Mouse (Mus musculus): Measurements from ENCODE around the gene Efna4. TPM values are rescaled to one million over a fixed set of nuclear protein-coding genes. Genes with fewer than 3 reads are reported as not detected.
A peak's percentile ranks its signal among the peaks of the same experiment; 100 is the strongest.

The Efna4 gene
- total RNA-seq, 2 experiments from 2014 or later, result 0.21 TPM; not detected in 1

DNA sequence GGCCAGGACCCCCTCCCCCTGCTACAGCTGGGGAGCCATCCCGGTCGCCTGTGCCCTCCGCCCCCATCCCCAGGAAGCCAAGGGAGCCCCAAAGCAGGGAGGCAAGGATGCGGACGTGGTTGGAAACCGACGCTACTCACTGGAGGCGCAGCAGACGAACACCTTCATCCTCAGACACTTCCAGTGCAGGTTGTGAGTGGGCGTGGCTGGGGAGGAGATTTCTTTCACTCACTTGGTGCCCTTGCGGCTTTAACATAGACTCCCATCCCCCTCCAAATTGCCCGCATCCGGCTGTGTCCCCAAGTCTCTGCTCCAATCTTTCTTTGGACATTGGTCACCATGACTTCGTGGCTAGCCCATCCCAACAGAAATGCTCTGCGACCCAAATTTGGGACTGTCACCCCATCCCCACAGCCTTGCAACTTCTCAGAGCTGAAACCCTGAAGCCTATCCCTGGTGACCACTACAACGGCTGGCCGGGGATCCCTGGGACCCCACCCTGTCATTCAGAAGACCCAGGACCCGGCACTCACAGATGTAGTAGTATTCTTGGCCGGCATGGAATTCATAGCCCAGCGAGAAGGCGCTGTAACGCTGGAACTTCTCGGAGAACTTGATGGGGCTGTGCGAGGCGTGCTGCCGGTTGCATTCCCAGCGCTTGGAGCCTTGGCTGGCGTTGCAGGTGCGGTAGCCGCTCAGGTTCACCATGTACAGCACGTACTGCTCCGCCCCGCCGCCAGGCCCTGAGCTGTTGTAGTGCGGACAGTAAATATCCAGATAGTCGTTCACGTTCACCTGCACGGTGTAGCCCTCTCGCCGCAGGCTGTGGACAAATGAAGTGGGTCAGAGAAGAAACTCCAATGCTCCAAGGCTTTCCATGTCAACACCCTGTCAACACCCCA lies 21.6 kb downstream of the Efna4 start:
- TF ChIP-seq CTCF (IDR thresholded peaks at IDR 0.05), result no peak; the same call in 1 of the 2 replicates
- intact Hi-C loops (cut with DNase I), result loop anchor here (1.0 to 5.0 kb wide), 4 partner anchors 23 to 541 kb away; no protein-coding TSS in a partner anchor
- Histone ChIP-seq H3K4me3 (0 out of 2 replicates have a peak overlapping the region, but pooled peaks have one; percentile 1), H3K27ac (peak overlapping the region; percentile 41)
- DNase-seq (ENCODE audit: extremely low spot score in 1 of 2, low spot score in 2 of 2), result no peak

DNA sequence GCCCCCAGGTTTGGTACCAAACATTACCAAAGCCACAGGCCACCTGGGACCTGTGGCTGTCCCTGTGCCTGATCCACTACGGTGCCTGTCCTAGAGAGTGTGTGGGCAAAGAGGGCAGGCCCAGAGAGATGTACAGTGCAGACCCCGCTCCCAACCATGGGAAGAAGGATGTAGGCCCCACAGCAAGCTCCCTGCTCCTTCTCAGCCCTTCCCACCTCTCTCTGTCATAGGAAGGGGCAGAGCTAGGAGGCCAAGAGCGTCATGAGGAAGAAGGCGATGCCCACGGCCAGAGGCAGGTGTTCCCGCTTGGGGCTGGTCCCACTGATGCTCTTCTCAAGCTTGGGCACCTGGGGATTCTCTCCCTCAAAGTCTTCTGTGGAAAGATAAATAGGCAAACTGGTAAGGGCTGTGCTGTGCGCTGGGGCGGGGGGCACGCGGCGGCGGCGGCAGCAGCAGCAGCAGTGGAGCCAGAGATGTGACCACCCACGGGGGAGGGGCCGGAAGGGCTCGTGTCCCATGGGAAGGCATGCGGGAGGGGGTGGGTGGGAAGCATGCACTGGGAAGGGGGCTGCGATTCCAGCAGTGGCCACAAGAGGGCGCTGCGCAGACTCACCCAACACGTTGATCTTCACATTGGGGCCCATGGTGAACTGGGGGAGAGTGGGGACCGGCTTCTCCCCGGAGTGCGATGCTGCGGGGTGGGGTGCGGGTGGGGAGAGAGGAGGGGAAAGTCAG lies 22.5 kb downstream of the Efna4 start:
- Histone ChIP-seq H3K27ac (peak overlapping the region; percentile 80), H3K4me3 (peak overlapping the region; percentile 33)
- intact Hi-C loops (cut with DNase I), result loop anchor here (5.0 kb wide), 2 partner anchors 172 to 542 kb away; no protein-coding TSS in a partner anchor
- peak; percentile 81 to 87 for DNase-seq (ENCODE audit: extremely low spot score in 1 of 2, low spot score in 2 of 2)
- TF ChIP-seq CTCF (IDR thresholded peaks at IDR 0.05), result peak; percentile 95

DNA sequence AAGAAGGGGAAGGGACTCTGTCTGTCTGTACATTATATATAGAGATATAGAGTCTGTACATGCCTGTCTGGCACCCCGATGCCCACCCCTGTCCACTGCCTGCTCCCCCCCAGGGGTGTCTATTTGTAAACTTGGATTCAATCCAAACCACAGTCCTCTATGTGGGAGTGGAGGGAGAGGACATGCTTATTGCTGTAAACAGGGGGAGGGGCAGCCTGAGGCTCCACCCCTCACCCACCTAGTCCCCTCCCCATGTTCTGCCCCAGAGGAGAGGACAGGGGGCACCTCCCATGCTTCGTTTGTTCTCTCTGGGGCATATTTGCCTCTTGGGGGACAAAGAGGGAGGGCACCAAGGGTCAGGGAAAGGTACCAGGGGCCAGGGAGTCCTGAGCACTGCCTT lies 23.0 kb downstream of the Efna4 start:
- no peak for TF ChIP-seq CTCF (IDR thresholded peaks at IDR 0.05)
- Histone ChIP-seq H3K27ac (peak overlapping the region; percentile 80), H3K4me3 (no peak overlapping the region; the same call in 1 of the 2 replicates)
- DNase-seq (ENCODE audit: extremely low spot score in 1 of 2, low spot score in 2 of 2), result no peak
- intact Hi-C loops (cut with DNase I), result loop anchor here (5.0 kb wide), 2 partner anchors 173 to 543 kb away; no protein-coding TSS in a partner anchor

DNA sequence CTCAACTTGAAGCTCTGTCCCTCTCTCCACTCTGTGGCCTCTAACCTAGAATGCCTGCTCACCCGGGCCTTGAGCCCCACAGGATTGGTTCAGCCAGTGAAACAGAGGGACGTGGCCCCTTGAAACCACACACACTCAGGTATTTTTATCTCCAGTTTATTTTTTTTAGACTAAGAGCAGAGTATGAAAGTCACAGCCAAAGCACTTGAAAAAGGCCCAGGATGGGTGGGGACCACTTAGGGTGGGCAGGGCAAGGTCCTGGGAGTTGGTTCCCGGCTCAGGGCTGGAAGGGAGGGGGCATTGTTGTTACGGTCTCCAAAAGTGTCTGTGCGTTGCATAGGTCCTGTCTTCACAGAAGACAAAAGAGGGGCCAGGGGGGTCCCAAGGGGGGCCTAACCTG lies 23.5 kb downstream of the Efna4 start:
- peak overlapping the region; percentile 80 for H3K27ac ChIP-seq
- no peak for TF ChIP-seq CTCF (IDR thresholded peaks at IDR 0.05)
- intact Hi-C loops (cut with DNase I), result no loop called here
- no peak overlapping the region for H3K4me3 ChIP-seq
- DNase-seq (ENCODE audit: extremely low spot score in 1 of 2, low spot score in 2 of 2), result no peak

DNA sequence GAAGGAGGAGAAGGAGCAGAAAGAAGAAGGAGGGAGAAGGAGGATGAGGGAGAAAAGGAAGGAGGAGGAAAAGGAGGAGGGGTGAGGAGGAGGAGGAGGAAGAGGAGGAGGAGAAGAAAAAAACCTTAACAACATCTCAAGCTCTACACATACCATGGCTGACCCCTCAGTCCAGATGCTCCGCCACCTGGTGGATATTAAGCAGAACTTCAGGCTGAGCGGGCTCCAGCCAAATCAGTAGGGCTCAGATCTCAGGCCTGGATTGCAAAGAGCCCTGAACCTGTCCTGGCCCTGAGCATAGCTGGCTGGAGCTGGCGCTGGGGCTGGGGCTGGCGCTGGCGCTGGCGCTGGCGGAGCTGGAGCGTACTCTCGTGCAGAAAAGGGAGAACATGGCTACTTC lies 29.7 kb downstream of the Efna4 start:
- H3K27ac ChIP-seq, result no peak overlapping the region
- intact Hi-C loops (cut with DNase I), result loop anchor here (2.0 kb wide), 1 partner anchor 57 kb away; no protein-coding TSS in a partner anchor
- peak; percentile 80 for TF ChIP-seq CTCF (IDR thresholded peaks at IDR 0.05)
- peak; percentile 43 to 56 for DNase-seq (ENCODE audit: extremely low spot score in 1 of 2, low spot score in 2 of 2)
- no peak overlapping the region for H3K4me3 ChIP-seq

DNA sequence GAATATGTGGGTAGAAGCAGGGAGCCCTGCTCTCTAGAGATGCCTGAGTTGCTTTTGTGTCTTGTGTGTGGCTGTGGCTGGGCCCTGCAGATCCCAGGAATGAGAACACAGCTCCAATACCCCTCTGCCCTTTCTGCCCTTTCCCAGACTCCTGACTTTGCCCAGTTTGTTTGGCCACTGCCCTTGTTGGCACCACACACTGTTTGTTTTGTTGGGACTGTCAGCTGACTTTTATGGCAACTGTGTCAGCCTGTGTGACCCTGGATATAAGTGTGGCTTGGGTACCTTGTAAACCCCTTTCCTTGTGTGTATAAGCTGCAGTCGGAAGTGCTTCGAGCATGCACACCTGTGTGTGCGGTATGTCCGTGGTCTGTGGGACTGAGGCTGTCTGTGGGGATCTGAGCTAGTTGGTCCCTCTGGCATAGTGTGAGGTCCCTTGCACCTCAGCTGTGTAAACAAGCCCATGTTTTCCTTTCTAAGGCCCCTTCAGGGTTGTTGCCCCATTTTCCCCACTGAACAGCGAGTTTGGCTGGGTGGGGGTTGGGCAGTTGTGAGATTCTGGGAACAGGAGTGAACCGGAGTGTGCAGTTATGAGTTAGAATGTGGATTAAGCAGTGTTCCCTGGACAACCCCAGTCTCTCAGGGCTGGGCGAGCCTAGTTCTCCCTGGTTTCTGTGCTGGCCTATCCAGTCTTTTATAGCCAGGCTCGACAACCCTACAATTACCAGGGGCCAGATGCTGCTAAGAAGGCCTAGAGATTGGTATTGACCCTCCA lies 32.1 kb downstream of the Efna4 start:
- TF ChIP-seq CTCF (IDR thresholded peaks at IDR 0.05), result no peak
- intact Hi-C loops (cut with DNase I), result no loop called here
- Histone ChIP-seq H3K27ac (no peak overlapping the region), H3K4me3 (no peak overlapping the region)
- no peak for DNase-seq (ENCODE audit: extremely low spot score in 1 of 2, low spot score in 2 of 2)

DNA sequence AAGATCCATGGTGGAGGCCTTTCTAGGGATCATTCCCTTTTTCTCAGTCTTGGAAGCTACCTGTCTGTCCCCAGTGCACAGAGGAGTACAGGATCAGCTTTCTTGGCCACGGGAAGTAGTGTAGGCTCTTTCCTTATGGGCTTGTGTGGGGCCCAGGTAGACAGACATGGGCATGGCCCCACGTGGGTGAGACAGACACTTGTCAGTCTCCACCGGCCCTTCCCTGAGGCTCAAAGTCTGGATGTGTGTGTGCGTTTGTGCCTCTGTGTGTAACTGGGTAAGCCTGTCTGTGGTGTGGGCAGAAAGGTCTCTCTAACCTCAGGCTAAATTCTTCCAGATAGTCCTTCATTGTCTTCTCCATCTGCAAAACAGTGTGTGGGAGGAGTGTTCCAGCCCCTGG lies 32.7 kb downstream of the Efna4 start:
- no peak overlapping the region for H3K4me3 ChIP-seq
- intact Hi-C loops (cut with DNase I), result no loop called here
- no peak overlapping the region for H3K27ac ChIP-seq
- no peak for TF ChIP-seq CTCF (IDR thresholded peaks at IDR 0.05)
- DNase-seq (ENCODE audit: extremely low spot score in 1 of 2, low spot score in 2 of 2), result no peak

DNA sequence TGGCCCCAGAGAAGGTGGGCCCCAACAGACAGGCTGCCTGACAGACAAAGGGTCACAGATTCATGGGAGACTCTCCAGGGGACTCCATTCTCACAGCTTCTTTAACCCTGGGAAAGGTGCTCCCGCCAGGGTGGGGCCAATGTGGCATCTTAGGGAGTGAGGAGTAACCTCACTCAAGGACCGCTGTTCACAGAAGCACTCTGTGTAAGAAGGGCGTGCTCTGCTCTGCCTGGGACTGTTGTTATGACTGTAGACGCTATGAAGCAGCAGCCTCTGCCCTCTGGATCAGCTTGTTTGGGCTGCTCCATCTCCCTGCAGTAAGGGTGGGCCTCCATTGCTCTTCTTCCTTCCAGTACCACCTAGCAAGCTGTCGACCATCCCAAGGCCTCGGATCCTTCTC lies 33.4 kb downstream of the Efna4 start:
- no peak overlapping the region for H3K27ac ChIP-seq
- no peak overlapping the region for H3K4me3 ChIP-seq
- intact Hi-C loops (cut with DNase I), result no loop called here
- TF ChIP-seq CTCF (IDR thresholded peaks at IDR 0.05), result no peak
- no peak for DNase-seq (ENCODE audit: extremely low spot score in 1 of 2, low spot score in 2 of 2)

DNA sequence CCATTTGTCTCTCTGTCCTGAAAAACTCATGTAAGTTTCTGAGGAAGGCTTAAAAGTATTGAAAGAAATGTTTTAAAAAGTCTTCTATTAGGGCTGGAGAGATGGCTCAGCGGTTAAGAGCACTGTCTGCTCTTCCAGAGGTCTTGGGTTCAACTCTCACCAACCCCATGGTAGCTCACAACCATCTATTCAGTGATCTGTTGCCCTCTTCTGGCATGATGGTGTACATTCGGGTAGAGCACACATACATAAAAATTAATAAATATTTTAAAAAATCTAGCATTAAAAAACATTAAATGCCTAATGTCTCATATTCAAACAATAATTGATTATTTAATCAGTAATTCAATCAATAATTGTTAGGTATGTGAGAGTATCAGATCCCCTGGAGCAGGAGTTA lies 37.3 kb downstream of the Efna4 start:
- Histone ChIP-seq H3K4me3 (no peak overlapping the region), H3K27ac (no peak overlapping the region)
- TF ChIP-seq CTCF (IDR thresholded peaks at IDR 0.05), result peak; percentile 7
- intact Hi-C loops (cut with DNase I), result no loop called here
- DNase-seq (ENCODE audit: extremely low spot score in 1 of 2, low spot score in 2 of 2), result no peak

DNA sequence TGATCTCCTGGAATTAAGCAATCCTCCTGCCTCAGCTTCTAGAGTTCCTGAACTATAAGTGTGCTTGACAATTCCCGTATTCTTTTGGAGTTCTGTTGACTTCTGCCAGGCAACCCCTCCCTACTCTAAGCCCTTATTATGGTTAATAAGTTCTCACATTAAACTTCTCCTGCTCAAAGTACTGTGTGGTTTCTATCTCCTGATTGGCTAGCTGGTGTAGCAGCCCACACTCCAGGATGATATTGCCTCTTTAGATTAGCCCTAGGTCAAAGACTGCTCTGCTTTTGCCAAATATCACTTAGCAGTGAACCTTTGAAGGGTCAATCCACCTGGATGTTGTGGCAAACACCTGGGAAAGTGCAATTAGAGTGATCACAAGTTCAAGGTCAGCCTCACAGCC lies 37.8 kb downstream of the Efna4 start:
- H3K4me3 ChIP-seq, result peak overlapping the region; percentile 28
- TF ChIP-seq CTCF (IDR thresholded peaks at IDR 0.05), result no peak
- H3K27ac ChIP-seq, result no peak overlapping the region
- intact Hi-C loops (cut with DNase I), result no loop called here
- DNase-seq (ENCODE audit: extremely low spot score in 1 of 2, low spot score in 2 of 2), result no peak

DNA sequence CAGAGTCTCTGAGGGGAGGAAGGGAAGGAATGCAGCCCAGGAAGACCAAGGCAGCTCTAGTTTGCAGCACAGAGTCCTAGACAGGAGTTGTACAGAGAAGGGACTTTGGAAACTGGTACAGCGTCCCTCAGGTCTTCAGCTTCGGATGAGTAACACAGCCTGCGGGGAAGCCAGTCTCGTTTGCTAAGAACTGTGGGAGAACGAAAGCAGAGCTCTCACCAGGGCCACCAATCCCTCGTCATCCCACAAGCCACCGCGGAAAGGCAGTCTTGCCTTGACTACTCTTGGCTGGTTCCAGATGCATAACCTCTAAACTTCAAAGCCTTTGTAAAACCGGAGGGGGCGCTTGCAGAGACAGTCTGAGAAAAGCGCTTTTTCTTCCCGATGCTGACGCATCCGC lies 38.3 kb downstream of the Efna4 start:
- DNase-seq (ENCODE audit: extremely low spot score in 1 of 2, low spot score in 2 of 2), result peak in 1 of 2 experiments; percentile 39
- H3K27ac ChIP-seq, result no peak overlapping the region
- H3K4me3 ChIP-seq, result peak overlapping the region; percentile 28
- peak; percentile 26 for TF ChIP-seq CTCF (IDR thresholded peaks at IDR 0.05)
- intact Hi-C loops (cut with DNase I), result no loop called here
